Mouse (Mus musculus) midbrain, postnatal 0 days (tissue): ENCODE measurements at regions not wholly inside any gene's neighbourhood (a gene's known extent, or its start where the extent isn't known, plus 50 kb on each side); places are given as distances from the start of the nearest gene placed in this dataset.
A peak's percentile ranks its signal among the peaks of the same experiment; 100 is the strongest.
"Not testable (repeated sequence)": the region's sequence is repeated elsewhere in the genome, so short reads cannot be mapped to it uniquely, and the experiment has no call there.

Experiments
- ATAC-seq: fragments of 200-750 bp; cut with Nextera tagmentation; 2 replicates; pipeline ENCODE4 v1.8.0; 2017; ENCODE audit warnings: moderate number of reproducible peaks, mild to moderate bottlenecking, moderate TSS enrichment, moderate library complexity; ENCODE audit not compliant: low FRiP score
- DNase-seq: peaks from one replicate; pipeline ENCODE4 v3.0.0-alpha.2; 2015; ENCODE audit warnings: low spot score
- H3K27ac ChIP-seq: fragments of 300-500 bp; sonication (generic); 2 replicates; pipeline ENCODE4 v1.5.1; 2014; ENCODE audit warnings: low read depth, mild to moderate bottlenecking, low read length, mixed read lengths
- H3K27me3 ChIP-seq: fragments of 300-500 bp; sonication (generic); 2 replicates; pipeline ENCODE4 v1.6.1; 2014; ENCODE audit warnings: low read length, control low read depth, mixed read lengths; ENCODE audit not compliant: insufficient read depth
- H3K36me3 ChIP-seq: fragments of 300-500 bp; sonication (generic); 2 replicates; pipeline ENCODE4 v1.6.1; 2014; ENCODE audit warnings: low read length, control low read depth, mixed read lengths; ENCODE audit not compliant: insufficient read depth
- H3K4me1 ChIP-seq: fragments of 300-500 bp; sonication (generic); 2 replicates; pipeline ENCODE4 v1.6.1; 2014; ENCODE audit warnings: mild to moderate bottlenecking, control low read depth, antibody characterized with exemption, low read length, mixed read lengths; ENCODE audit not compliant: insufficient read depth
- H3K4me2 ChIP-seq: fragments of 300-500 bp; sonication (generic); 2 replicates; pipeline ENCODE4 v1.6.1; 2014; ENCODE audit warnings: low read depth, mild to moderate bottlenecking, low read length, mixed read lengths; ENCODE audit not compliant: poor library complexity, severe bottlenecking
- H3K4me3 ChIP-seq: fragments of 300-500 bp; sonication (generic); 2 replicates; pipeline ENCODE4 v1.5.1; 2014; ENCODE audit warnings: low read depth, mild to moderate bottlenecking, low read length, moderate library complexity
- H3K9ac ChIP-seq: fragments of 300-500 bp; sonication (generic); replicated peaks from 2 replicates; pipeline ENCODE4 v1.6.1; 2014; ENCODE audit warnings: mild to moderate bottlenecking, low read length, moderate library complexity, mixed read lengths; ENCODE audit not compliant: poor library complexity, severe bottlenecking
- H3K9me3 ChIP-seq: fragments of 300-500 bp; sonication (generic); 2 replicates; pipeline ENCODE4 v1.6.1; 2016; ENCODE audit warnings: low read length, control low read depth
- CTCF ChIP-seq: IDR thresholded peaks from 2 replicates; pipeline ENCODE4 v1.5.1; 2016; ENCODE audit warnings: antibody characterized with exemption, mild to moderate bottlenecking
- WGBS: fragments of 180-500 bp; shearing (Covaris S2); extraction: QIAGEN DNeasy Blood & Tissue Kit; methylation state at CpG from one replicate; pipeline ENCODE4 v1.1.7; 2014; 5-methylcytosine and 5-hydroxymethylcytosine counted together

GRCm38 (mm10) chr10:6309351-6309750, 387.2 kb upstream of the Rgs17 start:
- H3K4me1 ChIP-seq: no peaks in the 10 kb centered on the region
- H3K27ac ChIP-seq: no peak overlapping the region
- WGBS: 88% methylated on average over 2 of the region's 2 CpGs
- no peak for DNase-seq
- no peak overlapping the region for H3K9ac ChIP-seq
- no peaks in the 10 kb centered on the region for H3K9me3 ChIP-seq
- H3K36me3 ChIP-seq: no peaks in the 10 kb centered on the region
- TF ChIP-seq CTCF: no peak
- ATAC-seq: no peak
- H3K27me3 ChIP-seq: no peaks in the 10 kb centered on the region
- H3K4me3 ChIP-seq: no peak overlapping the region
- no peak overlapping the region for H3K4me2 ChIP-seq

- ATAC-seq (no peak), DNase-seq (peak; percentile 56)
- TF ChIP-seq CTCF: no peak
- H3K9me3 ChIP-seq: no peaks in the 10 kb centered on the region
- no peaks in the 10 kb centered on the region for H3K4me1 ChIP-seq
- H3K27me3 ChIP-seq: no peaks in the 10 kb centered on the region
- H3K9ac ChIP-seq: no peak overlapping the region
- 61% methylated on average over 8 of the region's 8 CpGs for WGBS
- H3K4me3 ChIP-seq: no peak overlapping the region
- no peak overlapping the region for H3K4me2 ChIP-seq
- no peaks in the 10 kb centered on the region for H3K36me3 ChIP-seq
- H3K27ac ChIP-seq: no peak overlapping the region
Observed at GRCm38 (mm10) chr10:6341572-6341971, 416.7 kb upstream of the Oprm1 start.

GRCm38 (mm10) chr10:6349216-6349615, 409.1 kb upstream of the Oprm1 start:
- WGBS: 91% methylated on average over 14 of the region's 14 CpGs
- H3K4me2 ChIP-seq, H3K4me3 ChIP-seq, H3K9me3 ChIP-seq, H3K27me3 ChIP-seq, DNase-seq, H3K9ac ChIP-seq, ATAC-seq, H3K36me3 ChIP-seq, H3K4me1 ChIP-seq, H3K27ac ChIP-seq: not testable (repeated sequence)

GRCm38 (mm10) chr10:6366182-6366581, 392.1 kb upstream of the Oprm1 start:
- H3K4me3 ChIP-seq: no peak overlapping the region
- no peak for TF ChIP-seq CTCF
- H3K9ac ChIP-seq: no peak overlapping the region
- no peak overlapping the region for H3K4me2 ChIP-seq
- H3K27ac ChIP-seq: no peak overlapping the region
- H3K27me3 ChIP-seq: no peaks in the 10 kb centered on the region
- H3K36me3 ChIP-seq: no peaks in the 10 kb centered on the region
- 70% methylated on average over 4 of the region's 4 CpGs for WGBS
- no peaks in the 10 kb centered on the region for H3K9me3 ChIP-seq
- no peaks in the 10 kb centered on the region for H3K4me1 ChIP-seq
- ATAC-seq: no peak
- no peak for DNase-seq

- TF ChIP-seq CTCF: no peak
- WGBS: 82% methylated on average over 2 of the region's 2 CpGs
- Histone ChIP-seq H3K9ac (no peak overlapping the region), H3K4me3 (no peak overlapping the region), H3K4me1 (no peaks in the 10 kb centered on the region), H3K36me3 (no peaks in the 10 kb centered on the region), H3K27me3 (no peaks in the 10 kb centered on the region), H3K27ac (no peak overlapping the region), H3K4me2 (no peak overlapping the region), H3K9me3 (no peaks in the 10 kb centered on the region)
- ATAC-seq: no peak
- no peak for DNase-seq
Observed at GRCm38 (mm10) chr10:6371666-6372065, 386.6 kb upstream of the Oprm1 start.

GRCm38 (mm10) chr10:6417336-6418105, 340.8 kb upstream of the Oprm1 start:
- not testable (repeated sequence) for H3K4me2 ChIP-seq, H3K27me3 ChIP-seq, H3K27ac ChIP-seq, H3K9ac ChIP-seq, H3K4me1 ChIP-seq, H3K9me3 ChIP-seq, H3K36me3 ChIP-seq, H3K4me3 ChIP-seq, DNase-seq, ATAC-seq
- WGBS: 82% methylated on average over 12 of the region's 12 CpGs

- H3K27me3 ChIP-seq, H3K9me3 ChIP-seq, H3K36me3 ChIP-seq, H3K9ac ChIP-seq, ATAC-seq, DNase-seq, H3K4me1 ChIP-seq, H3K4me2 ChIP-seq, H3K27ac ChIP-seq, H3K4me3 ChIP-seq: not testable (repeated sequence)
Observed at GRCm38 (mm10) chr10:6418234-6418633, 340.1 kb upstream of the Oprm1 start.
